Mouse (Mus musculus): ENCODE data around the gene Spata21. TPM values are rescaled to one million over a fixed set of nuclear protein-coding genes. Genes with fewer than 3 reads are reported as not detected.
"Not testable (repeated sequence)": the region's sequence is repeated elsewhere in the genome, so short reads cannot be mapped to it uniquely, and the experiment has no call there.

Gene Spata21
- total RNA-seq, 2 experiments from 2014 or later = not detected

DNA sequence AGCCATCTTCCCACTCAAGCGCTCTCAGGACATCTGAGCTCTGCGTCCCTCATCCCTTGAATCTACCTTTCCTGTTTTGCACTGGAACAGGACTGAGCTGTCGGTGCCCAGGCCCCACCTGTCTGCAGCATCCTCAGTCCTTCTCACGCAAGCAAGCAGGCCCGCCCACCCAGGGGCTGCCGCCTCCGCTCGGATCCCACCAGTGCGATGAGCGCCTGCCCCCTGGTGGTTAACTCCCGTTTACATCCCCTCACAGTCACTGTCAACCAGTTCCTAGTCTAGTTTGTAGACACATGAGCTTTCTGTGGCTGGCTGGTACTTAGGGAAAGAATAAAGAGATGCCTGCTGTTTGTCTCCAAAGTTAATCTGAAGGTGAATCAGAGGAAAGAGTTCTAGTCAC lies 32.6 kb downstream of the Spata21 start:
- no peak for ATAC-seq (replicated peaks; ENCODE audit: low FRiP score, poor library complexity, severe bottlenecking)

DNA sequence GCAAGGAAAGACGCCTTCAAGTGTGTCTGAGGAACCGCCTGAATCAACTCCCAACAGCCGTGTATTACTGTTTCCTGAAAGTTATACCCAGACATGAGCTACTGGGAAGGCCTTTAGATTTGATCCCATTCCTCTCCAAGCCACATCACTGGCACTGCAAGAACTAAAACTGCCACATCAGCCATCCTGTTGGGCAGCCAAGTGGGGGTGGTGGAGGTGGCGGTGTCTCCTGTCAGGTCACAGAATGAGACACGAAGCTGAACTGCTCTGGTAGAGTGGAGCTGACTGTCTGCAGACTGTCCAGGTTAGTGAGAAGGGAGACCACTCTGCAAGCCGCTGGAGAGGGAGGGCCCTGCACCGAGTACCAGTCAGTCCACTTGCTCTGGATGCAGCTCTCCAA lies 34.5 kb downstream of the Spata21 start:
- no peak for ATAC-seq (replicated peaks; ENCODE audit: low FRiP score, poor library complexity, severe bottlenecking)

DNA sequence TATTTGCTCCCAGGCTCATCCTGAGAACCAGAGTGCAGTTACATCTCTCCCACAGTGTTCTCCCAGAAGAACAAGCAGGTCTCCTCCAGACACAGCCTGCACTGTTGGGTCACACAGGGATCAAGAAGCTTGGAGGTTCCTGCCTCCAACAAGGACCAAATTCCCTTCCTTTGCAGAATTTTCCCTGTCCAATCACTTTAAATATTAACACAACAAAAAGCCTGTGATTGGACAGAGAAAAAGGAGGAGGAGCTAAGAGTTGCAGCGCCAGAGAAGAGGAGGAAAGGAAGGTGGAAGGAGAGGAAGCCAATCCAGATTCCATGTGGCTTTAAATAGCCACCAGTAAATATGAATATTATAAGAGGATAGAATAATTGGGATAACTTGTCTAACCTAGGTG lies 34.9 kb downstream of the Spata21 start:
- no peak for ATAC-seq (replicated peaks; ENCODE audit: low FRiP score, poor library complexity, severe bottlenecking)

DNA sequence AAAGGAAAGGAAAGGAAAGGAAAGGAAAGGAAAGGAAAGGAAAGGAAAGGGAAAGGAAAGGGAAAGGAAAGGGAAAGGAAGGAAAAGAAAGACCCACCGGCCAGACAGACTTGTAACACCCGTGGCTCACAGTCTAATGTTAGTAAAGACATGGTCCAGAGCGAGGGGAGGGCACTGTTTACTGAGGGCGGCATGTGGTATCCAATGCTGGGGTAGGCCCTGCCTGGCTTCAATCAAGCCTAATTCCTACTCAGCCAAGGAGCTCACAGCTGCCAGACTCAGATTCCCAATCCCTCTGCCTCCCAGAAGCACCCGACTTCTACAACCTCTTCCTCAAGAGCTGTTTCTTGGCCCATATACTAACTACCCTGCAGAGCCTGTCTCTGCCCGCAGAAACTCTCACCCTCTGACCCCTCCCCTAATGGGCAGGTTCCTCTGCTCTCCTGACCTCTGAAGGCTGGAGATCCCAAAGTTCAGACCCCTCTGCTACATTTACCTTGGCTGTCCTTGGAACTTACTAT lies 41.1 kb downstream of the Spata21 start:
- ATAC-seq (replicated peaks; ENCODE audit: low FRiP score, poor library complexity, severe bottlenecking) = no peak

DNA sequence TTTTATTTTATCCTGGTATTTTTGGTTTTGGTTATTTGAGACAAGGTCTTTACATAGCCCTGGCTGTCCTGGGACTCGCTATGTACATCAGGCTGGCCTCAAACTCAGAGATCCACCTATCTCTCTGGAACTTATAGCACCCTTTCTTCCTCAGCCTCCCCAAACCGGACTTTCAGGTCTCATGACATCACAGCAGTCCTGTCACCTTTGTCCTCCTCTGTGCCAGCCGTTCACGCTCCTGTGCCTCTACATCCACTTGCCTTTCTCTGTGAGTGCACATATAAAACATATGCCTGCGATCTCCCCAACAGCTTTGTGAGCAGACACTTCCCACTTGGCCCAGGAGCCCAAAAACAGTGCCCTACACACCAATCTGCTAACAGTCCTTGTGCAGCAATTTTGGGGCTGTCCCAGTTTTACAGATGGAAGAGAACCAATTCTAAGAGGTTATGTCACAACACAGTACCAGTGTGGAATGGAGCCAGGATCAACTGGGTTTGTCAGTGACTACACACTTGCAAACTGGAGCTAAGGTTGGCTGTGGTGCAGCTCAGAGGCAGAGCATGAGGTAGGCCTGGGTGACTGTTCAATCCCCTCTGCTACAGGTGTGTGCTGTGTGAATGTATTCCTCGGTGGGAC lies 42.7 kb downstream of the Spata21 start:
- ATAC-seq (replicated peaks; ENCODE audit: low FRiP score, poor library complexity, severe bottlenecking) = no peak

DNA sequence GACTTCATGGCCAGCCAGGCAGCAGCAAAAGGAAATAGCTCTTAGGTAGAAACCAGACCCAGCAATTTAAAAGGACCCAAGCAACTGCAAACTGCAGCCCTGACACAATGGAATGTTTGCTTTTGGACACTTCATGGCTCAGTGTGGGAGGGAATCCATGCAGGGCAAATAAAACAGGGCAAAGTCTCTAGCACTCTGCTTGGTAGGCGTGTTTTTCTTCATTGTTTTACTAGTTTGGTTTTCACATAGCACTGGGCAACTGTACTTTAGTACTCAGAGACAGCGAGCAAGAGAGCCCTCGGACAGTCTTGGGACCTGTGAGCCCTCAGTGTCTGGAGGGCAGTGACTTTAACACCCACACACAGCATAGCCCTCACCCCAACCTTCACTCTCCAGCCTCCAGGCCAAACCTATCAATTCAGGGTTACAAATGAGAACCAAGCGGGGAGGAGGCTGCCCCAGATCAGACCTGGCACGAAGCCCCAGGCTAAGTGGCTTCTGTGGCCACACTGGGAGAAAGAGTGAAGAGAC lies 43.5 kb downstream of the Spata21 start:
- no peak for ATAC-seq (replicated peaks; ENCODE audit: low FRiP score, poor library complexity, severe bottlenecking)

DNA sequence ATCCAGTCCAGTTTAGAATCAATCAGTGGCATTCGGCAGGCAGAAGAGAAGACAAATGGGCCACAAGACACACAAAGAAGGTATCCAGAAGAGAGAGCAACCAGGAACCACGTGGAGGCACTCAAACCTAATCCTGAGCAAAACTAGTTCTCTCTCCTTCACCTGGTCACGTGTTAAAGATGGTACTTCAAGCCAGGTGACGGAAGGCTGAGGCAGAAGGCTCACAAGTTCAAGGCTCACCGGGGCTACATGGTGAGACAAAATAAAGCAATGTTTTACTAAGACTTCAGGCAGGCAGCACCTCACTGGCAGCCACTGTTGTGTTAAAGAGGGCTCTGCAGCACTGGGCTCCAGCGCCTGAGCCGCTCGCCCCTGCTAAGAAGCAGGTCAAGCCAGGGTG lies 44.1 kb downstream of the Spata21 start:
- no peak for ATAC-seq (replicated peaks; ENCODE audit: low FRiP score, poor library complexity, severe bottlenecking)

DNA sequence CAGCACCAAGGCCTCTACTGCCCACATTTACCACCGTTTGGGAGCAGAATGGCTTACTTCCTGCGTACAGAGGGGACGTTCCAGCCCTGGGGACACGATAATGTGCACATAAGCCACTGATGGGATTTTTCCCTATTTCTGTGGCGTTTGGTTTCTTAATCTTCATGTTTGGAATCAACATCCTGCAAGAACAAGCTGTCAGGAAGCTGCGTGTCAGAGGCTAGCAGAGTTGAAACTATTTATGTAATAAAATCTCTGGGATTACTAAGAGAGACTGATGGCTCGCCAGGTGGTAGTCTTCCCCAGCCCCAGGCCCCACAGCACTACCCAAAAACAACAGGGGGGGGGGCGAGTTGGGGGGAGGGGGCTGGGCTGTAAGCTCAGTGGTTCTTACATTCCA lies 45.1 kb downstream of the Spata21 start:
- ATAC-seq (replicated peaks; ENCODE audit: low FRiP score, poor library complexity, severe bottlenecking) = no peak

DNA sequence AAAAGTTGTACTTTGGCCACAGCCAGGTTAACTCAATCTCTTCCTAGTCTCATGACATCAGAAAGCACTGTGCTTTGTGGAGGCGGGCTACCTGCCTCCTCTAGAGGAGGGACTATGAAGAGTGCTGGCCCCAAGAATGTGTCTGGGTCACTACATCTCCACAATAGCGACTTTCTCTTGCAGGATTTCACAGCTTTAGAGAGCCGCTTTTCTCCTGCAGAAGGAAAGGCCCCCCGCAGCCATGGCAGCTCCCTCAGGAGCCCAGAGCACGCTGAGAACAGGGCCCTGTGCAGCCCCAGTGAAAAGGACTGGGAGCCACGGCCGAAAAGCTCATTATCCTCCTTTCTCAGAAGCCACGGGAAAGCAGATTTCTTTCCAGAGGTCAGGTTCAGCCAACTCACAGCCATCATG lies 45.9 kb downstream of the Spata21 start:
- no peak for ATAC-seq (replicated peaks; ENCODE audit: low FRiP score, poor library complexity, severe bottlenecking)

DNA sequence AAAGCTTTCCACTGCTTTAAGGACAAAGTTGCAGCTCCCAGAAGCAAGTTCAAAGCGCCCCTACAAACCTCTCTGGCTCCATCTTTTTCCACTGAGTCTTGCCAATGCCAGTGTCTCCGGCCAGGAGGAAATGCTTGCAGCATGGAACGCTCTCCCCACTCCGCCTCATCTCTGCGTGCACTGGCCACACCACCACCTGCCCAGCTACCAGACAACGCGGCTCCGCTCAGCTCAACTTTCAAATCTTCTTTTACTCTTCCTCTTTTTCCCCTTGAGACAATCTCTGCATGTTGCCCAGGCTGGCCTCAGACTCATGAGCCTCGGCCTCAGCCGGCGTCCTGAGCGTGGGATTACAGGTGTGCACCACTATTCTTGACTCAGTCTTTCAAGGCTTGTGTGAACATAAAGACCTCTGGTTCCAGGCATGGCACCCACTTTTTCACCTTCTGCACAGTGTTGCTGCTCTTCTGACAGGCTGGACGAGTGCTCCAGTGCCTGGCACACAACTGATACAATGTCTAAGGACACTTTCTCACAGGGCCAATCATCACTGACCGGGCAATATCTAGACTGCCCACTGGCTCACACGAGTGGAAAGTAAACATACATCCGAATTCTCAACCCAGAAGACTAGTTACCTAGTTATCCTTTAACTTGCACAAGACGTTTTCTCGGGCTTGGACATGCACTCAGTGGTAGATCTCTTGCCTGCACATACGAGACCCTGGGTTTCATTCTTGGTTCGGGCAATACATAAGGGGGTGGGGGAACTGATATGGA lies 46.8 kb downstream of the Spata21 start:
- no peak for ATAC-seq (replicated peaks; ENCODE audit: low FRiP score, poor library complexity, severe bottlenecking)

DNA sequence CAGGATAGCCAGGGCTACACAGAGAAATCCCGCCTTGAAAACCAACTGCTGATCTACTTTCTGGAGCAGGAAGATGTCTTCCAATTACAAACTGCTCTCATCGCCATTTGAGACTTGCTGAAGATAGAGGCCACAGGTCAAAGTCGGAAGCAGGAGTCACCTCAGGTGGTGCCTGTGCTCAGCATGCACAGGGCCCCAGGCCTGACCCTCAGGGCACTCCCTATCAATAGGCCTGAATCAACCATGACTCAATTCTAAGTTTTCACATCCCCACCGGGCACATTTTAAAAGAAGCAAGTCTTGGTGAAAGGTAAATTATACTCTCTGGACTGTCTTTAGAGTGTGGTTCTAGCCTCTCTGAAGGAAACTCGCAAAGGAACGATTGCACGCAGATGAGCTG lies 48.0 kb downstream of the Spata21 start:
- no peak for ATAC-seq (replicated peaks; ENCODE audit: low FRiP score, poor library complexity, severe bottlenecking)

DNA sequence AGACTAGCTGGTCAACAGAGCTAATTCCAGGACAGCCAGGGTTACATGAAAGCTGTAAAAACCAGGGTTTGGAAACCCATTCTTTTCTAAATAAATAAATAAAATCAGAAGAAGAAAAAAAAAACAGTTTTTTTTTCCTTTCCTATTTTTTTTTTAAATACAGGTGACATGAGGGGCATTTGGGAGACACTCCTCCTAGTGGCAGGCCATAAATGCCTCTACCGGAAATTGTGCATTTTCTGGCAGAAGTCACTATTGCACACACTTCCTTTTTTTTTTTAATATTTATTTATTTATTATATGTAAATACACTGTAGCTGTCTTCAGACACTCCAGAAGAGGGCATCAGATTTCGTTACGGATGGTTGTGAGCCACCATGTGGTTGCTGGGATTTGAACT lies 49.6 kb downstream of the Spata21 start:
- not testable (repeated sequence) for ATAC-seq (replicated peaks; ENCODE audit: low FRiP score, poor library complexity, severe bottlenecking)

DNA sequence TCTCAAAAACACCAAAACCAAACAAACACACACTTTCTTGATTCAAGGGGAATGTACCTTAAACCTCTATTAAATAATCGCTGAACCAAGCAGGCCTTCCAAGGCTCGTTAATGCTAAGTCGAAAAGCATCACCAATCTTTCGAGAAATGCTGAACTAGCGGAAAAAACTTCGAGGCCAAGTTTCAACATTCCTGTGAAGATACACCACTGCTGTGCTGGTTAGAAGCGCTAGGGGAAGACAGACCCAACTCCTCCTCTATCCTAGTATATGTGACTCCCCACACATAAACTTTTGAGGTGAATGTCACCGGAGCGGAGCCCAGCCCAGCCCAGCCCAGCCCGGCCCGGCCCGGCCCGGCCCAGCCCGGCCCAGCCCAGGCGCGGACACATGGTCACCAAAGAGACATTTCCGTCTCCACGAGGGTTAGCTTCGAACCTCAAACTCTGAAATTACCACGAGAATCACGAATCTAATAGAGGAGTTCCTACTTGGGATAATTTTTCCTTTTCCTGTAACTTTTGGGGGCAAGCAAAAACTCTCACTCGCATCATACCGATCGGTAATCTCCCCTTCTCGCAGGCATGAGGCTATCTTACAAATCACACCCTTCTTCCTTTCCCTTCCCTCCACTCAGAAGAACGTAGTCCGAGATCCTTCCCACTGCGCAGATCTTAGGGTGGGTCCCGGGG lies 50.4 kb downstream of the Spata21 start:
- peak; percentile 15; the same call in 1 of the 2 replicates for ATAC-seq (replicated peaks; ENCODE audit: low FRiP score, poor library complexity, severe bottlenecking)

DNA sequence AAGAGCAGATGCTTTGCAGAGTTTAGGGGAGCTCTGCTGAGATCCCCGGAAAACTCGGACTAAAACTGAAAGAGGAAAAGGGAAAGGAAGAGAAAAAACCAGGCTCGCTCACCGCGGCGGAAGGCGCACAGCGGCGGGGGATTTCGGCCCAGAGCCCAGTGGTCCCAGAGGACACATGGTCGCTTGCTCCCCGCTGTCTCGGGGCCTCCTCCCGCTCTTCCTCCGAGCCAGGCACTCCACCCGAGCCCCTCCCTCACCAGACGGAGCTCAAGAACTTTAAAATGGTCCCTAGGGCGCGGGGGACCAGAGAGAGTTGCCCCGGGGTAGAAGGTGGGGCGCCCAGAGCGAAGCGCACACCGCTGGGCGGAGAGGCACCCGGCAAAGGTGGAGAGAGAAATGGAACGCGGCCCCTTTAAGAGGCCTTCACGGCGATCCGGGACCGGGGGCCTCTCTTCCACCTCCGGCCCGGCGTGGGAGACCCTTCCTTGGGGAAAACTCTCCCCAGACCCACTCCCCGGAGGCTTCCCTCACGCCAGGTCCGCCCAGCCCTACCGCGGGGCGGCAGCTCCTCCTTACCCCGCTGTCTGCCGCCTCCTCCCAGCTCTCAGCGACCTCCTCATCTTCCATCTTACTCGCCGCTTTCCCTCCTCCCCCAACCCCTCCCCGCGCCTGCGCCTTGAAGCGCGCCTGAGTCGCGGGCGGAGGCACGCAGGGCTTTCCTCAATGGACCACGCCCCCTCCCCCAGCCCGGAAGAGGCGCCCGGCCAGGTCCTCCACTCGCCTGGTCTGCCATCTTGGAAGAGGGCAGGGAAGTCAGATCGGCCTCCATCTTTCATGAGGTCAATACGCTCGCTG lies 51.2 kb downstream of the Spata21 start, which contains the start of gene Szrd1:
Szrd1 (minus strand) TSS at position 660 of the 855 bp plus-strand sequence.
- ATAC-seq (replicated peaks; ENCODE audit: low FRiP score, poor library complexity, severe bottlenecking) = peak; percentile 94

DNA sequence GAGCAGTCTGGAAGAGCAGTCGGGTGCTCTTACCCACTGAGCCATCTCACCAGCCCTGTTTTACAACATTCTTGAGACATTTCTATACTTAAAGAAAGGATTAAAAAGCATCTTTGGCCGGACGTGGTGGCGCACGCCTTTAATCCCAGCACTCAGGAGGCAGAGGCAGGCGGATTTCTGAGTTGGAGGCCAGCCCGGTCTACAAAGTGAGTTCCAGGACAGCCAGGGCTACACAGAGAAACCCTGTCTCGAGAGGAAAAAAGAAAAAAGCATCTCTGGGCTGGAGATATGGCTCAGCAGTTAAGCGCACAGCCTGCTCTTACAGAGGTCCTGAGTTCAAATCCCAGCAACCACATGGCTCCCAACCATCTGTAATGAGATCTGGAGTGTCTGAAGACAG lies 52.2 kb downstream of the Spata21 start:
- ATAC-seq (replicated peaks; ENCODE audit: low FRiP score, poor library complexity, severe bottlenecking) = not testable (repeated sequence)

DNA sequence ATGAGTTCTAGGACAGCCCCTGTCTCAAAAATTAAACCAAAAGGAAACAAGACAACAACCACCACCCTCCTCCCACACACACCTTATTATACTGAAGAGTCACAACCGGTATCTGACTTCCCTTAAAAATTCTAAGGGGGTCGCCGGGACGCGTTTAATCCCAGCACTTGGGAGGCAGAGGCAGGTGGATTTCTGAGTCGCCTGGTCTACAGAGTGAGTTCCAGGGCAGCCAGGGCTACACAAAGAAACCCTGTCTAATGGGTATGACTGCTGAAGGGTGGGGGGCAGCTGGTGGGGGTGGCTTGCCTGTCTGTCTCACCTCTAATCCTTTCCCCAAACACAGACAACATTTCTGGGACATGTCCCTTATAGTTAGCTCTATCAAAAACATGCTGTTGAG lies 52.8 kb downstream of the Spata21 start:
- ATAC-seq (replicated peaks; ENCODE audit: low FRiP score, poor library complexity, severe bottlenecking) = no peak

DNA sequence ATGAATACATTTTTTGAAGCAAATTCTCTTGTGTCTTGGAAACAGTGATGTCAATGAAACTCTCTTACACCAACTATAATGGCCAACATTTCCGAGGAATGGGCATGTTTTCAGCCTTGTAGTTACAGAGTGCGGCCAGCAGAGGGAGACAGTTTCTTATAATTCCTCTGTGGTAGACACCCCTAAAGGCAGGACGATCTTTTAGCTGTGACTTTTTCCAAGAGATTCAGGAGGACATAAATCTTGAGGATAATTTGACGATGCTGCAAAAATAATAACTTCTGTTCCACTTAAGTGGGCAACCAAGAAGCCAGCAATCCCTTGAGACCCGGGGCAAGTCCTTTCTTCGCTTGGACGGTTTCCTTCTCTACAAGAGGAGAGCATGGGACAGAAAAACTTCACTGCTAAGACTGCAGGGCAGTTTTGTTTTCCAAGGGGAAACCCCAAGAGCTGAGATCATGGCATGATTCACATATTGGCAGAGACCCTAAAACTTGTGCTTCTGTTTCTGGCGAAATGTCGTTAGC lies 54.2 kb downstream of the Spata21 start:
- peak; percentile 53 for ATAC-seq (replicated peaks; ENCODE audit: low FRiP score, poor library complexity, severe bottlenecking)

DNA sequence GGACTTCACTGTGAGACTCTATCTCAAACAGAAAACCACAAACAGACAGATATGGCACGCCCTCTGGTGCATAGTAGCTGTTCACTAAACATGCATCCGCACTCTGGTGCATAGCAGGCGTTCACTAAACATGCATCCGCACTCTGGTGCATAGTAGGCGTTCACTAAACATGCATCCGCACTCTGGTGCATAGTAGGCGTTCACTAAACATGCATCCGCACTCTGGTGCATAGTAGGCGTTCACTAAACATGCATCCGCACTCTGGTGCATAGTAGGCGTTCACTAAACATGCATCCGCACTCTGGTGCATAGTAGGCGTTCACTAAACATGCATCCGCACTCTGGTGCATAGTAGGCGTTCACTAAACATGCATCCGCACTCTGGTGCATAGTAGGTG lies 57.0 kb downstream of the Spata21 start:
- ATAC-seq (replicated peaks; ENCODE audit: low FRiP score, poor library complexity, severe bottlenecking) = not testable (repeated sequence)

DNA sequence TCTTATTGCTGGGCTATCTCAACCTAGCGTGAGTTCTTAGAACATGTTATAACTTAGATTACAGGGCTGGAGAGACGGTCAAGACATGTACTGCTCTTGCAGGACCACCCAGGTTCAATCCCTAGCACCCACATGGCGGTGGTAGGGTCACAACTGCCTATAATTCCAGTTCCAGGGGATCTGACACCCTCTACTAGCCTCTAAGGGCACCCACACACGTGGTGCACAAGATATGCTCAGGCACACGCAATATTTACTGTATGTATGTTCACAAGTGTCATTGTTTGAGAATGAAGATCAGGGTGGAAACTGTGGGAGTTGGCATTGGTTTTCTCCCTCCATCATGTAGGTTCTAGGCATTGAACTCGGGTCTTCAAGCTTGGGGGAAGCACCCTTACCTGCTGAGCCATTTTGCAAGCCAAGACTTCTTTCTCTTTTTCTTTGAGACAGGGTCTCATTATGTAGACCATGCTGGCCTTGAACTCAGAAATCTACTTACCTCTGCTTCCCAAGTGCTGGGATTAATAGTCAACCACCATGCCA lies 58.4 kb downstream of the Spata21 start:
- no peak for ATAC-seq (replicated peaks; ENCODE audit: low FRiP score, poor library complexity, severe bottlenecking)
